Mouse (Mus musculus): Measurements from ENCODE around the gene Pld2. TPM values are rescaled to one million over a fixed set of nuclear protein-coding genes. Genes with fewer than 3 reads are reported as not detected.
A peak's percentile ranks its signal among the peaks of the same experiment; 100 is the strongest.

The Pld2 gene
- polyA plus RNA-seq (2015; fragmentation: Nextera tagmentation; extraction: Ambion mirVana), result 17.9 and 19.6 TPM in 2 replicates

DNA sequence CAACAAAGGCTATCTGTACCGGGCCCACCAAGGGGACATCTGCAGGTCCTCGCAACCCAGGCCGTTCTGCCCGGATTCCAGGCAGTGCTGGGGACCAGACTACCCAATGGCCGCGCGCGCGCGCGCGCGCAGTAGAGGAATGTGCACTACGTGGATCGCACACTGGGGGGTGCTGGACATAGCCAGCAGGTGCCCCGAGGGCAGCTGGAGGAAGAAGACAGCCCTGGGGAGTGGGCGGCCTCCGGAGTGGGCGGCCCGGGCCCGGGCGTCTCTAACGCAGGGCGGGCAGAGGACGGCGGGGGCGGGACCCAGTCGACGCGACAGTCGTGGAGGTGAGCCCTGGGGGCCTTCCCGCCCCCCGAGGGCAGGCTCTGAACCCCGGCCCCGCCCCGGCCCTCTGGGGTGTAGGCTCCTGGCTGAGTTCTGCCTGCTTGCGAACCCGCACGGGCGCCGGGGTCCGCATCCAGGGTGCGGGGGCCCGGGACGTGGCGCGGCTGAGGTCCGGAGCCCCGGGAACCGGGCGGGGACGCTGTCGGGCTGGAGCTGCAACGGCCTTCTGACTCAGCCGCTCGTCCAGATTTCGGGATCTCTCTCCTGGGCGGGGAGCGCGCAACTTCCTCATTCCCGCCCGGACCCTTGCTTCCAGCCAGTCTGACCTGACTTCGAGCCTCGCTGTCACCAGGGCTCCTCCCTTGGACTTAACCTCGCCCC lies at the start of gene Pld2:
Gene Pld2, plus strand, starts transcription at position 188 of the 711 bp plus-strand sequence.
- no peaks in the 10 kb centered on the region; the same call in 1 of the 2 replicates for H3K27me3 ChIP-seq (ENCODE audit: control insufficient read depth, insufficient read depth, low read depth, low read length)
- peak within 1 kb of the TSS; percentile 19; the same call in 1 of the 2 replicates for H3K27ac ChIP-seq (ENCODE audit: low read length)
- under 1% methylated on average over 57 of the region's 65 CpGs for WGBS
- H3K9ac ChIP-seq (ENCODE audit: low read depth, low read length), result peak within 1 kb of the TSS; percentile 75
- H3K36me3 ChIP-seq (ENCODE audit: control insufficient read depth, insufficient read depth, low read length), result no peaks in the 10 kb centered on the region
- H3K9me3 ChIP-seq (replicated peaks; ENCODE audit: control insufficient read depth, low read length, poor library complexity, severe bottlenecking), result no peaks in the 10 kb centered on the region
- peak; percentile 89 for ATAC-seq
- peak within 1 kb of the TSS; percentile 76 for H3K4me2 ChIP-seq (ENCODE audit: low read length)
- peaks cover 5% of the 10 kb centered on the region; the same call in 1 of the 2 replicates for H3K4me1 ChIP-seq (ENCODE audit: control insufficient read depth, insufficient read depth, low read length)
- H3K4me3 ChIP-seq (ENCODE audit: low read depth, low read length), result peak within 1 kb of the TSS; percentile 60

DNA sequence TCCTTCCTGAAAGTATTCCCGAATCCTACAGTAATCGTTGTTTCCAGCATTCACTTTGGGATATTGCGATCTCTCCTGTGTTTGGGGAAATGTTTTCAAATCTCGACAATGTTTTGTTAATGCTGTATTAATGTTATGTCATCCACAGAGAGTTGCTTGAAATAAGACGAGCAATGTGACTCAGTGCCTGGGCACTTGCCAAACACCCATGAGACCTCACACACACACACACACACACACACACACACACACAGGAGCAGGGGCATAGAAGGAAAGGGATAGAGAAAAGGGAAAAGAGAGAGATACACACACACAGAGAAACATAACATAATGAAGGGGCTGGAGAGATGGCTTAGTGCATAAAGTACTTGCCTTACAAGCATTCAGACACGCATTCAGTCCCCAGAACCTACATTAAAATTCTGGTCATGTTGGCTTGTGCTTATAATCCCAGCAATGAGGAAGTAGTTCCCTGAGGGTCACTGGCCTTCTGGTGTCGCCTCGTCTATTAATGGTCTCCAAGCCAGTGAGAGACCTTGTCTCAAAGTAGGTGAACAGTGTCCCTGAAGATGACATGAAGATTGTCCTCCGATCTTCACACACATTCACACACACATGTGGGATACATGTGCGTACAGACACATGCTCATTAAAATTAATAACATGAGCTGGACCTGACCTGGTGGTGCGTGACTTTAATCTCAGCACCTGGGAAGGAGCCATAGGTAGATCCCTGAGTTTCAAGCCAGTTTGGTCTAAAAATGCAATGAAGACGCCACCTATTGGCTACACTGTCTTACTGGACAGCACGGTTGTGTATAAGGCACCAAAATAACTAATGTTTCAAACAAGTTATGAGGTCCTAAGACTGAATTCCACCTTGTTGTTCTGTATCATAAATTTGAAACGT lies 40.0 kb upstream of the Pld2 start:
- Histone ChIP-seq H3K4me3 (ENCODE audit: low read depth, low read length) (no peak overlapping the region), H3K27me3 (ENCODE audit: control insufficient read depth, insufficient read depth, low read depth, low read length) (no peaks in the 10 kb centered on the region), H3K9ac (ENCODE audit: low read depth, low read length) (no peak overlapping the region), H3K4me1 (ENCODE audit: control insufficient read depth, insufficient read depth, low read length) (no peaks in the 10 kb centered on the region), H3K9me3 (replicated peaks; ENCODE audit: control insufficient read depth, low read length, poor library complexity, severe bottlenecking) (no peaks in the 10 kb centered on the region), H3K27ac (ENCODE audit: low read length) (no peak overlapping the region), H3K36me3 (ENCODE audit: control insufficient read depth, insufficient read depth, low read length) (no peaks in the 10 kb centered on the region), H3K4me2 (ENCODE audit: low read length) (no peak overlapping the region)
- 63% methylated on average over 14 of the region's 14 CpGs for WGBS
- ATAC-seq, result no peak

DNA sequence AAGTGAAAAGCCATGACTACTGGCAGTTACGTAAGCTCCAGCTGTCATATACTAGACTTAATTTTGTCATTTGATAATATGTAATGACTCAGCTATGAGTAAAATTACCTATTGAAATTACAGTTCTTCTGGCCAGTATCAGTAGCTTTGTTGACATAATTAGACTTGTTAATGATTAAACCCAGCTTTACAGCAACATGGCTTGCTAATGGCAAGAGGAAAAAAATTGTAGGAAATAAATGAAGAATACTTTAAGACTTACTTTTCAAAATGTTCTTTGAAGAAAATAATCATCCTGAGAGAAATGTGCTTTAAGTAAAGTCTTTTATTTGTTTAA lies 39.4 kb upstream of the Pld2 start:
- no peaks in the 10 kb centered on the region for H3K4me1 ChIP-seq (ENCODE audit: control insufficient read depth, insufficient read depth, low read length)
- 94% methylated on average over 1 of the region's 1 CpGs for WGBS
- no peak for ATAC-seq
- no peak overlapping the region for H3K4me3 ChIP-seq (ENCODE audit: low read depth, low read length)
- H3K9me3 ChIP-seq (replicated peaks; ENCODE audit: control insufficient read depth, low read length, poor library complexity, severe bottlenecking), result no peaks in the 10 kb centered on the region
- no peak overlapping the region for H3K9ac ChIP-seq (ENCODE audit: low read depth, low read length)
- H3K27me3 ChIP-seq (ENCODE audit: control insufficient read depth, insufficient read depth, low read depth, low read length), result peaks cover 2% of the 10 kb centered on the region; the same call in 1 of the 2 replicates
- H3K36me3 ChIP-seq (ENCODE audit: control insufficient read depth, insufficient read depth, low read length), result no peaks in the 10 kb centered on the region
- no peak overlapping the region for H3K4me2 ChIP-seq (ENCODE audit: low read length)
- no peak overlapping the region for H3K27ac ChIP-seq (ENCODE audit: low read length)

- WGBS, result 72% methylated on average over 3 of the region's 3 CpGs
- no peaks in the 10 kb centered on the region for H3K36me3 ChIP-seq (ENCODE audit: control insufficient read depth, insufficient read depth, low read length)
These were observed 37.8 kb upstream of the Pld2 start for GRCm38 (mm10) chr11:70502018-70502417.

DNA sequence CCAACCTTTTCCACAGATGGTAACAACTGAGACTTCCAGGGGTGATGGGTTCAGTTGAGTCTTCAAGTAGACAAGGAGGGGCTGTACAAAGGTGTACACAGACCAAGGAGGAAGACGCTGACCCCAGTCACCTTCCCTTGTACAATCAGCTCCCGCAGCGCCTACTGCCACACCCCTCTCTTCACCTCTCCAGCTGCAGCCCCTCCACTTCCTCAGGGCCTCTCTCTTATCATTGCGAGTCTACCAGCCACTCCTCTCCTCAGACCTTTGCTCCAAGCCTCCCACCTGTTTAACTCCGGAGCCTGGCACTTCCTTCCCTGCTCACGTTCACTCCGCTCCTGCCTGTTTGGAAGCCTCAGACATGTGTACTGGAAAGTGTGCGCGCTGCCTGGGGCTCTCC lies 34.9 kb upstream of the Pld2 start, which contains the start of gene Tm4sf5:
Gene Tm4sf5, plus strand, starts transcription at position 275 of the 400 bp plus-strand sequence.
- no peaks in the 10 kb centered on the region for H3K9me3 ChIP-seq (replicated peaks; ENCODE audit: control insufficient read depth, low read length, poor library complexity, severe bottlenecking)
- H3K36me3 ChIP-seq (ENCODE audit: control insufficient read depth, insufficient read depth, low read length), result no peaks in the 10 kb centered on the region
- H3K4me1 ChIP-seq (ENCODE audit: control insufficient read depth, insufficient read depth, low read length), result peaks cover 5% of the 10 kb centered on the region; the same call in 1 of the 2 replicates
- WGBS, result 82% methylated on average over 9 of the region's 9 CpGs
- H3K27me3 ChIP-seq (ENCODE audit: control insufficient read depth, insufficient read depth, low read depth, low read length), result peaks cover 2% of the 10 kb centered on the region; the same call in 1 of the 2 replicates
- no peak within 1 kb of the TSS for H3K27ac ChIP-seq (ENCODE audit: low read length)
- H3K4me3 ChIP-seq (ENCODE audit: low read depth, low read length), result no peak within 1 kb of the TSS
- H3K9ac ChIP-seq (ENCODE audit: low read depth, low read length), result 0 out of 2 replicates have a peak within 1 kb of the TSS, but pooled peaks have one; percentile 12
- ATAC-seq, result no peak
- H3K4me2 ChIP-seq (ENCODE audit: low read length), result no peak within 1 kb of the TSS

More at GRCm38 (mm10) chr11:70502018-70502417, 37.8 kb upstream of the Pld2 start:
- Histone ChIP-seq H3K27me3 (ENCODE audit: control insufficient read depth, insufficient read depth, low read depth, low read length) (peaks cover 2% of the 10 kb centered on the region; the same call in 1 of the 2 replicates), H3K9me3 (replicated peaks; ENCODE audit: control insufficient read depth, low read length, poor library complexity, severe bottlenecking) (no peaks in the 10 kb centered on the region), H3K9ac (ENCODE audit: low read depth, low read length) (no peak overlapping the region), H3K4me3 (ENCODE audit: low read depth, low read length) (no peak overlapping the region), H3K27ac (ENCODE audit: low read length) (no peak overlapping the region), H3K4me1 (ENCODE audit: control insufficient read depth, insufficient read depth, low read length) (no peaks in the 10 kb centered on the region), H3K4me2 (ENCODE audit: low read length) (no peak overlapping the region)
- no peak for ATAC-seq

DNA sequence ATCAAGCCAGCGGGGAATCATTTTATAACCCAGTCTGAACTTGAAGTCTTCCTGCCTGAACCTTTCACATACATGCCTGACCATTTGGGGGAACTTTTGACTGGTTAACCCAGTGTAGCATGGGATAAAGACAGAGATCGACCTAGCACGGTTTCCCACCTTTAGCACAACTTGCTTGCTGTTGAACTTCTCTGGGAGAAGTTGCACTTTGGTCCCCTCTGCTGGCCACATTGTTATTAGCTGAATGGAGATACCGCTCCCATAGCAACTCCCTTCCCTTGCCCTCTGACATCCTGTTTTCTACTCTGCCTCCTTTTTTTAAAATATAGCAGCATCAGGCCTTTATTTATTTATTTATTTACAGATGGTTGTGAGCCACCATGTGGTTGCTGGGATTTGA lies 33.5 kb upstream of the Pld2 start:
- Histone ChIP-seq H3K9me3 (replicated peaks; ENCODE audit: control insufficient read depth, low read length, poor library complexity, severe bottlenecking) (no peaks in the 10 kb centered on the region), H3K4me1 (ENCODE audit: control insufficient read depth, insufficient read depth, low read length) (peaks cover 6% of the 10 kb centered on the region; the same call in 1 of the 2 replicates), H3K4me2 (ENCODE audit: low read length) (no peak overlapping the region), H3K4me3 (ENCODE audit: low read depth, low read length) (no peak overlapping the region), H3K27ac (ENCODE audit: low read length) (no peak overlapping the region), H3K36me3 (ENCODE audit: control insufficient read depth, insufficient read depth, low read length) (no peaks in the 10 kb centered on the region), H3K9ac (ENCODE audit: low read depth, low read length) (no peak overlapping the region), H3K27me3 (ENCODE audit: control insufficient read depth, insufficient read depth, low read depth, low read length) (peaks cover 2% of the 10 kb centered on the region; the same call in 1 of the 2 replicates)
- WGBS, result 22% methylated on average over 4 of the region's 4 CpGs
- no peak for ATAC-seq

DNA sequence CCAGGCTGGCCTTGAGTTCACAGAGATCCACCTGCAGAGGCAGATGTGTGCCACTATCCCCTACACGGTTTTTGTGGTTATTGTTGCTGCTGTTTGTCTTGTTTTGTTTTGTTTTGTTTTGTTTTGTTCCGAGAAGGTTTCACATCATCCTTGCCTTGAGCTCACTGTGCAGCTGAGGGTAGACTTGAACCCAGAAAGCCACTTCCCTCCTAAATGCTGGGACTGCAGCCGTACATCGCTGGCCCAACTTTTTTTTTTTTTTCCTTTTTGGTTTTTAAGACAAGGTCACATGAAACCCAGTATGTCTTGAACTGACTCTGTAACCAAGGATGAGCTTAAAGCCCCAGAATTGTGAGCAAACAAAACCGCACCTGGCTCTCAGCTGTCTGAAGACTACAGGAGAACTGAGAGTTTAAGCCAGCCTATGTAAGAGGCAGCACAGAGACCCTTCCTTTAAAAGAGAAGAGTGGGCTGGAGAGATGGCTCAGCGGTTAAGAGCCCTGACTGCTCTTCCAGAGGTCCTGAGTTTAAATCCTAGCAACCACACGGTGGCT lies 32.8 kb upstream of the Pld2 start:
- Histone ChIP-seq H3K4me3 (ENCODE audit: low read depth, low read length) (no peak overlapping the region), H3K4me2 (ENCODE audit: low read length) (no peak overlapping the region), H3K27me3 (ENCODE audit: control insufficient read depth, insufficient read depth, low read depth, low read length) (peaks cover 2% of the 10 kb centered on the region; the same call in 1 of the 2 replicates), H3K36me3 (ENCODE audit: control insufficient read depth, insufficient read depth, low read length) (no peaks in the 10 kb centered on the region), H3K9ac (ENCODE audit: low read depth, low read length) (no peak overlapping the region), H3K27ac (ENCODE audit: low read length) (no peak overlapping the region), H3K9me3 (replicated peaks; ENCODE audit: control insufficient read depth, low read length, poor library complexity, severe bottlenecking) (no peaks in the 10 kb centered on the region), H3K4me1 (ENCODE audit: control insufficient read depth, insufficient read depth, low read length) (peaks cover 6% of the 10 kb centered on the region; the same call in 1 of the 2 replicates)
- no peak for ATAC-seq
- WGBS, result 77% methylated on average over 7 of the region's 7 CpGs

GRCm38 (mm10) chr11:70509753-70510564 lies 29.9 kb upstream of the Pld2 start:
- H3K27me3 ChIP-seq (ENCODE audit: control insufficient read depth, insufficient read depth, low read depth, low read length), result peaks cover 2% of the 10 kb centered on the region; the same call in 1 of the 2 replicates
- ATAC-seq, result peak; percentile 84
- peak overlapping the region; percentile 14; the same call in 1 of the 2 replicates for H3K4me3 ChIP-seq (ENCODE audit: low read depth, low read length)
- peak overlapping the region; percentile 54 for H3K9ac ChIP-seq (ENCODE audit: low read depth, low read length)
- no peaks in the 10 kb centered on the region for H3K9me3 ChIP-seq (replicated peaks; ENCODE audit: control insufficient read depth, low read length, poor library complexity, severe bottlenecking)
- 8% methylated on average over 19 of the region's 19 CpGs for WGBS
- peak overlapping the region; percentile 50; the same call in 1 of the 2 replicates for H3K27ac ChIP-seq (ENCODE audit: low read length)
- peaks cover 6% of the 10 kb centered on the region; the same call in 1 of the 2 replicates for H3K4me1 ChIP-seq (ENCODE audit: control insufficient read depth, insufficient read depth, low read length)
- H3K36me3 ChIP-seq (ENCODE audit: control insufficient read depth, insufficient read depth, low read length), result no peaks in the 10 kb centered on the region
- H3K4me2 ChIP-seq (ENCODE audit: low read length), result peak overlapping the region; percentile 51
